Mouse (Mus musculus): ENCODE data around the gene Cybc1. TPM values are rescaled to one million over a fixed set of nuclear protein-coding genes. Genes with fewer than 3 reads are reported as not detected.

Gene Cybc1
- polyA plus RNA-seq (2017; shearing (Covaris generic)), result 74.3 TPM

DNA sequence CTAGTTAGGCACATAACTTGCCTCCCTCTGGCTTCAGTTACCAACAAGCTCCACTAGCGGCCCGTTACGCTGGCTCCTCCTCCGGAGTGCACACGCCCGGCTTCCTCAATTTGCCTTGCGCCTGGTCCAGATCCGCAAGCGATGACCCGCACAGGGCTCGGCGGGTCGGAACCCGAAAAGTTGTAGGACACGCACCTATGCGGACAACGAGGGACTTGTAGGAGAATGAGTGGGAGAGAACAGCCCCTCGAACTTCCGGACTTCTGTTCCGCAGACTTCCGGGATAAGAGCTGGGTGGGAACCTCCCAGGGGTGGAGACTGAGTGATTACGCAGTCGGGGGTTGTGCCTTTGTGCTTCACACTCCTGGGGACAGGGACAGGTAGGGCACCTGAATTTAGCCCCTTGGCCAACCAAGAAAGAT lies at the start of gene Cybc1:
Gene Cybc1 (minus strand): TSS at position 305 of the 422 bp plus-strand sequence.

DNA sequence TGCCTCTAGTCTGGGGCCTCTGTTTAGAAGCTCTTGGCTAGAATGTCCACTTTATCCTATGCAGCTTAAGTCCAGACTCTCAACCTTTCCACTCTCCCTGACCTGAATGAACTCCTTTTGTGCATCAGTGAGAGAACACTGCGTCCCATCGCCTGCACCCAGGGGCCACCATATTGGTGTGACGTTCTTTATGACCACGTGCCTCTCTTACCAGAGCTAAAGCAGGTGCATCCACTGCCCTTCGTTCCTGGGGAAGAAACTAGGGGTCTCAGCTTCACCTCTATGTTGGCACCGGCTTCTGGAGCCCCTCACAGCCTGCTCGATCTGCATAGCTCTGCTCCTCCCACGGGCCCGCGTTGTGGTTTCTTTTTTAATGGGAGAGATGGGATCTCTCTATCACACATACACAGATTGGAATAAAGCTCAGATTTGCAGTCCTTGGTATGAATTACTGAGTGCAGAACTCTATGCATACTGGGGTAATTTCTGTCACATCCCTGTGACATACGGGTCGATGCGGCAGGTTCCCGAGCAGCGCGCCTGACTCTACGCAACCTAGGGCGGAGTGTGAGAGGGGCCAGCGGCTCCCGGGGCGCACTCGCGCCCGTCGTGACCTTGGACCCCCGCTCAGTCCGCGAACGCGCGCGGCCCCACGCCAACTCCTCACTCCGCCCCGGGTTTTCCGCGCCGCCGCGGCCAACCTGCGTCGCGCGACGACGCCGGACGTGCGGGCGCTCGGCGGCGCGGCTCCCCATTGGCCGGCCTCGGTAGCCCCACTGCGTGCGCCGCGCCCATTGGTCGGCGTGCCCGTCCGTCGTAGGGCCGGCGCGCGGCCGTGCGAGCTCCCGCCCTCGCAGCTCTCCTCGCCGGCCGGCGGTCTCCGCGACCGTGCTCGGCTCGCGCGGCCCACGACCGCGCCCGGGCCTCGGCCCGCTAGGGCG lies 30.3 kb upstream of the Cybc1 start, which contains the start of gene Foxk2:
Gene Foxk2 (plus strand): TSS at position 831 of the 941 bp plus-strand sequence.

DNA sequence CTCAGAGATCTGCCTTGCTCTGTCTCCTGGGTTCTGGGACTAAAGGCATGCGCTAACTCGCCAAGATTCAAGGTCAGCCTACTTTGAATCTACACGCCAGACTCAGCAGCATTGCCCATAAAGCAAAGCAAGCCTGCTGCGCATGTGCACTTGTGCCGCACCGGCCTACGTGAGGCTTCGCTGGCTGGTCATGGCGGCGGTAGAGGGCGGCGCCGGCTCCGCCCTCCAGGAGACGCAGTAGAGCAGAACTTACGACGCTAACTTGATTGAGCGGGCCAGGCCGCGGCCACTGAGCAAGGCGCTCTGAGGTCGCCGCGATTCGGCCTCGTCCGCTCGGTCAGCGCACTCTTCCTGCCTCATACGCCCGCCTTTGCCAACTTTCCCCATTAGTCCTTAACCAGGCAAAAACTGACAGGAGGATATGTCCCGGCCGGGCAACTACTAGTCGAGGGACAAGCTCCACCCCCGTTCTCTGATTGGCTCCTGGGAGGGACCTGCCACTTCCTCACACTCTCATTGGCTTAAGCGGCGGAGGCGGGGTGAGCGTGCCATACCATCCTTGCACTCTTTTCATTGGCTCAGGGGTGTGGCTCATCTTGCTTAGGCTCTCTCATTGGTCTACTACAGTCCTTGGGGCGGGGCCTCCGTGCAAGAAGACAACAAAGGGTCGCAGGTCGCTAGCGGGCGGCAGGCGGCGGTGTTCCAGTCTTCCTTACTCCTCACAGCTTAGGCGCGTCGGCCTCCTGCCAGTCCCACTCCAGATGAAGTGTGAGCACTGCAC lies 7.6 kb upstream of the Cybc1 start, which contains the start of gene Narf:
Gene Narf (plus strand): TSS at position 690 of the 781 bp plus-strand sequence.

DNA sequence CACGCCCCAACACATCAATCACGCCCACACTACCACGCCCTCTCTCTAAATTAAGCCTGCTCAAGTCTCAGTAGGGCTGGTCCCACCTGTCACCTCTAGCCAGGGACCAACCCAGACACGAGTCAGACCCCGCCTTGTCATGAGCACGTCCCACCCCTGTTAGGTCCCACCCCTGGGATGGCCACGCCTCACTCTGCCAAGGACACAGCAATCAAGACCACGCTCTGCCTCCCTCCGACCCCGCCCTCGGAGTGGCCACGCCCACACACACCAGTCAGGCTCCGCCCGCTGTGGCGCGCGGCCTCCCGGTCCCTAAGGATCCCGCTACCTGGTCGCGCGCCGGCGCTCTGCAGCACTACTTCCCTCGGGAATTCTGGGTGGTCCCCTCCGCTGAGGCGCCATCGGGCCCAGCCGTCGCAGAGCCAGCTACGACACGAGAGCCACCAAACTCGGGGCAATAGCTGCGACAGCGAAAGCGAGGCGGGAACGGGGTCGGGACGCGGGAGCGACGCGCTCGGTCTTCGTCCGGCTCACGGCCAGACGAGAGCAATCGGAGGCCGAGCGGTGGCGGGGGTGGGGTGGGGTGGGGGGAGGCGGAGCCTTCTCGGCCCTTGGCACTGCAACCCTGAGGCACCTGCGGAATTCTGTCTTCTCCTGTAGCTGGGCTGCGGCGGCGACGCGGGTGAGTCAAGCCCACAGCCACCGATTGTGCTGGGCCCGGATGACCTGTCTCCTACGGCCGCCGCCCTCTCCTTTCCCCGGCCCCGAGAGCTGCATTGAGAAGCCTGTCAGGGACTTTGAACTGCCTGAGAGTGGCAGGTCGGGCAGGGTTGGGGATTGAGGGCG lies 24.7 kb downstream of the Cybc1 start, which contains the start of the genes Hexdc and Ogfod3:
Gene Hexdc (plus strand): TSS at position 273 of the 846 bp plus-strand sequence.
Gene Ogfod3 (minus strand): TSS at position 551 of the 846 bp plus-strand sequence.

Other genes starting within 250 kb of the Cybc1 start
- 227 TPM for gene Csnk1d, start 238.0 kb downstream of the Cybc1 start, polyA plus RNA-seq (2017; shearing (Covaris generic))
- gene Cd7, start 189.9 kb downstream of the Cybc1 start, polyA plus RNA-seq (2017; shearing (Covaris generic)), result 69.1 TPM
- gene Sectm1b, start 165.8 kb downstream of the Cybc1 start, polyA plus RNA-seq (2017; shearing (Covaris generic)), result not detected
- not detected for gene Sectm1a, start 148.1 kb downstream of the Cybc1 start, polyA plus RNA-seq (2017; shearing (Covaris generic))
- gene Tex19.2, start 110.6 kb downstream of the Cybc1 start, polyA plus RNA-seq (2017; shearing (Covaris generic)), result not detected
- gene Tex19.1, start 83.2 kb downstream of the Cybc1 start, polyA plus RNA-seq (2017; shearing (Covaris generic)), result not detected
- gene Uts2r, start 69.1 kb downstream of the Cybc1 start, polyA plus RNA-seq (2017; shearing (Covaris generic)), result not detected
- gene Hexdc, start 24.9 kb downstream of the Cybc1 start, polyA plus RNA-seq (2017; shearing (Covaris generic)), result 2.5 TPM
- gene Ogfod3, start 24.6 kb downstream of the Cybc1 start, polyA plus RNA-seq (2017; shearing (Covaris generic)), result 12.4 TPM
- gene Narf, start 7.9 kb upstream of the Cybc1 start, polyA plus RNA-seq (2017; shearing (Covaris generic)), result 28.2 TPM
- 18.7 TPM for gene Foxk2, start 30.7 kb upstream of the Cybc1 start, polyA plus RNA-seq (2017; shearing (Covaris generic))
- 81.5 TPM for gene Wdr45b, start 125.1 kb upstream of the Cybc1 start, polyA plus RNA-seq (2017; shearing (Covaris generic))
- gene Rab40b, start 158.9 kb upstream of the Cybc1 start, polyA plus RNA-seq (2017; shearing (Covaris generic)), result not detected
- gene Fn3krp, start 192.1 kb upstream of the Cybc1 start, polyA plus RNA-seq (2017; shearing (Covaris generic)), result 0.29 TPM
- not detected for gene Fn3k, start 205.6 kb upstream of the Cybc1 start, polyA plus RNA-seq (2017; shearing (Covaris generic))
- gene Tbcd, start 222.6 kb upstream of the Cybc1 start, polyA plus RNA-seq (2017; shearing (Covaris generic)), result 27.9 TPM